Mouse (Mus musculus) megakaryocyte, embryonic 14.5 days (primary cell): Measurements from ENCODE around the gene 9530068E07Rik. TPM values are rescaled to one million over a fixed set of nuclear protein-coding genes. Genes with fewer than 3 reads are reported as not detected.

ENCODE experiments used
- H3K27me3 ChIP-seq: replicated peaks from 2 replicates; pipeline ENCODE3; 2012; ENCODE audit warnings: inconsistent platforms
- H3K36me3 ChIP-seq: replicated peaks from 2 replicates; pipeline ENCODE3; 2012; ENCODE audit warnings: low read length, inconsistent platforms, mixed read lengths
- H3K4me1 ChIP-seq: 2 replicates; pipeline ENCODE4 v1.6.1; 2012; ENCODE audit warnings: inconsistent platforms
- H3K4me3 ChIP-seq: replicated peaks from 2 replicates; pipeline ENCODE3; 2012; ENCODE audit warnings: moderate library complexity, mild to moderate bottlenecking, inconsistent platforms
- H3K9me3 ChIP-seq: 2 replicates; pipeline ENCODE4 v1.6.1; 2012; ENCODE audit warnings: inconsistent platforms
- FLI1 ChIP-seq: IDR thresholded peaks from 2 replicates; pipeline ENCODE4 v1.6.1; 2012; ENCODE audit warnings: low read length, inconsistent platforms, mixed read lengths
- GATA1 ChIP-seq: IDR thresholded peaks from 3 replicates; pipeline ENCODE4 v1.6.1; 2012; ENCODE audit warnings: mixed read lengths, low read length, inconsistent platforms, borderline replicate concordance
- polyA plus RNA-seq: library from polyadenylated mRNA; stranded (reverse); fragments of >175 nt; gene quantifications from 2 replicates; pipeline ENCODE4 v1.2.3, GENCODE M21; 2012; ENCODE audit warnings: low replicate concordance; ENCODE audit not compliant: insufficient read depth

9530068E07Rik gene
- polyA plus RNA-seq, 1 experiment = 87.8 TPM

- H3K36me3 ChIP-seq = no peaks in the 10 kb centered on the region
- peaks cover 12% of the 10 kb centered on the region for H3K9me3 ChIP-seq
- H3K27me3 ChIP-seq = peaks cover 37% of the 10 kb centered on the region
- no peak for TF ChIP-seq GATA1
- H3K4me3 ChIP-seq = no peak overlapping the region
- H3K4me1 ChIP-seq = no peaks in the 10 kb centered on the region
These were observed 37.6 kb downstream of the 9530068E07Rik start for GRCm38 (mm10) chr11:52433797-52434195.

DNA sequence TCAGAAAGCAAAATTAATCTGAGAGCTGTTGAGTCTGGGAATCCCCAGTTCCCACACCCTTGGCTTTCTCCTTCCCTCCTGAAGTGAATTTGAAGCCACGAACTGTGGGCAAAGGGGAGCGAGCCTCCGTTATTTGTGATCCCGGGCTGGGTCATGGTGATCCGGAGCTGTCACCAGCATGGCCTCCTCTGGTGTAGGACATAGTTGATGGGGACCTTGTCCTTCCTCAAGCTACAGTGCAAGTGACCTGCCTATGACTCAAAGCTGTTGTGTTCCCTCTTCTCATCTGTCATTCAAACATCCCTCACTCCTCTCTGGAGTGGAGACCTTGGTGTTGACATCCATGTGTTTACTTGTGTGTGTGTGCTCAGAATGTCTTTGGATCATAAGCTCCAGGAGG, 39.2 kb downstream of the 9530068E07Rik start:
- peaks cover 28% of the 10 kb centered on the region for H3K27me3 ChIP-seq

DNA sequence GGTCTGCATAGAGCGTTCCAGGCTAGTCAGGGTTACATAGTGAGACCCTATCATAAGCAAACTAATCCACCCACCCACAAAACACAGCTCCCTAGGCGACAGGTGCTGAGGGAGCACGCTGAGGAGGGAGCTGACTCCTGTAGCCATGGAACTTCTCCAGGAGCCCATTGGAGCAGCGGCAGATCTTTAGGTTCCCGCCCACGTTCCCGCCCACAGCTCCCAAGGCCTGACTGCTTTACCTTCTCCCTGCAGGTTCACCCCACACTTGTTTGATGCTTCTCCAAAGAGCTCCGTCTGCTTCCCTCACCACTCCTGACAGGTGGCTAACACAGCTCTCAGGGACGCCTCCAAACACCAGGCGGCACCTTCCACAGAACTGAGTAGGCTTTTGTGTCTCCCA, 40.9 kb downstream of the 9530068E07Rik start:
- H3K27me3 ChIP-seq = peaks cover 30% of the 10 kb centered on the region

More for the DNA sequence above, 39.2 kb downstream of the 9530068E07Rik start:
- H3K36me3 ChIP-seq = no peaks in the 10 kb centered on the region
- no peaks in the 10 kb centered on the region for H3K4me1 ChIP-seq
- no peak for TF ChIP-seq GATA1
- TF ChIP-seq FLI1 = no peak
- H3K4me3 ChIP-seq = no peak overlapping the region
- H3K9me3 ChIP-seq = peaks cover 17% of the 10 kb centered on the region

GRCm38 (mm10) chr11:52441096-52441495, 44.9 kb downstream of the 9530068E07Rik start:
- Histone ChIP-seq H3K36me3 (no peaks in the 10 kb centered on the region), H3K4me1 (no peaks in the 10 kb centered on the region), H3K27me3 (peaks cover 33% of the 10 kb centered on the region), H3K4me3 (no peak overlapping the region), H3K9me3 (peaks cover 12% of the 10 kb centered on the region)
- no peak for TF ChIP-seq FLI1
- TF ChIP-seq GATA1 = no peak

More for the DNA sequence above, 40.9 kb downstream of the 9530068E07Rik start:
- Histone ChIP-seq H3K36me3 (no peaks in the 10 kb centered on the region), H3K9me3 (peaks cover 7% of the 10 kb centered on the region), H3K4me3 (no peak overlapping the region), H3K4me1 (no peaks in the 10 kb centered on the region)
- TF ChIP-seq FLI1 (no peak), GATA1 (no peak)

DNA sequence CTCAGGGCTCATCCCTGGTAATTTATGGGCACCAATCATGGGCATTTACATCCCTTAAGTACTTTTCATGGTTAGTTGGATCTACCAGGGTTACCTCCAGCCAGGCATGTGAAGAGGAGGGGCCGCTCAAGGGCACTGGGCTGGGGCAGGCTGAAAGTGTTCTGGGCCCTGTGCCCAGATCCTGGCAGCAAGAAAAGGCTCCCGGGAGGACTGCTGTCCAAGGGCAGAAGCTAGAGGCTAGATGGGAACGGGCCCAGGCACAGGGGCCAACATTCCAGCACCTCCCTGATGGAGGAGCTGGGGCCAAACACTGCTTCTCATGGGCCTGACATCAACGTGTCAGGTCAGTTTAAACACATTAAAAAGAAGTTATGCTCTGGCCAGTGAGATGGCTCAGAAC, 51.0 kb downstream of the 9530068E07Rik start:
- Histone ChIP-seq H3K4me1 (no peaks in the 10 kb centered on the region), H3K36me3 (no peaks in the 10 kb centered on the region), H3K27me3 (peaks cover 32% of the 10 kb centered on the region), H3K4me3 (no peak overlapping the region), H3K9me3 (peaks cover 8% of the 10 kb centered on the region)
- no peak for TF ChIP-seq GATA1
- TF ChIP-seq FLI1 = no peak

GRCm38 (mm10) chr11:52449004-52449403, 52.8 kb downstream of the 9530068E07Rik start:
- Histone ChIP-seq H3K4me3 (no peak overlapping the region), H3K27me3 (peaks cover 29% of the 10 kb centered on the region), H3K9me3 (peaks cover 12% of the 10 kb centered on the region), H3K36me3 (no peaks in the 10 kb centered on the region), H3K4me1 (no peaks in the 10 kb centered on the region)
- no peak for TF ChIP-seq FLI1
- no peak for TF ChIP-seq GATA1

DNA sequence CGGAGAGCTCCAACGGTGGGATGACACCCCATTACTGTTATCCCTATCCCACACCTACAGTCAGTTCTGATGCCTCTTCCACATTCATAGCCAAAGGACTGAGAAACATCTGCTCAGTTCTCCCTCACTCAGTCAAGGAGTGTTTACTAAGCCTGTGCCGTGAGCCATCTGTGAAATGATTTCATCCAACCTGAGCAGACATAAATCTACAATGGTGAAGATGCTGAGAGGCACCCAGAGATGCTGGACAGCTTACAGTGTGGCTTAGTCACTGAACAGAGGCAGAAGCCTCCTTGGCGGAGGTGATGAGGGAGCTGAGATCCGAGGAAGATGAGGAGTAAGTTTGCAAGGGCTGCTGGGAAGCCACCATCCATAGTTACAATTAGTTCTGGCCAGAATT, 62.1 kb downstream of the 9530068E07Rik start:
- H3K9me3 ChIP-seq = peaks cover 26% of the 10 kb centered on the region
- TF ChIP-seq FLI1 (no peak), GATA1 (no peak)
- peaks cover 29% of the 10 kb centered on the region for H3K27me3 ChIP-seq
- no peak overlapping the region for H3K4me3 ChIP-seq
- H3K4me1 ChIP-seq = peaks cover 3% of the 10 kb centered on the region; the same call in 1 of the 2 replicates
- H3K36me3 ChIP-seq = no peaks in the 10 kb centered on the region

Other genes starting within 250 kb of the 9530068E07Rik start
- gene Olfr1371, start 182.4 kb upstream of the 9530068E07Rik start, polyA plus RNA-seq = not detected in 2 replicates
- gene Skp1a, start 164.4 kb upstream of the 9530068E07Rik start, polyA plus RNA-seq = 1.6 and 14.4 TPM in 2 replicates
- 0.38 TPM in 1 of 2 replicates, not detected in the other for gene Tcf7, start 113.4 kb upstream of the 9530068E07Rik start, polyA plus RNA-seq
- 11.2 and 27.3 TPM in 2 replicates for gene Vdac1, start 35.6 kb upstream of the 9530068E07Rik start, polyA plus RNA-seq